Mouse (Mus musculus) ES-Bruce4 (cell line): ENCODE results near the gene Rest.

Experiments
- CTCF ChIP-seq: IDR thresholded peaks from one replicate; pipeline ENCODE4 v1.8.1; 2011; ENCODE audit warnings: low read depth, low read length
- EP300 ChIP-seq: IDR thresholded peaks from 2 replicates; pipeline ENCODE4 v1.6.1; 2011; ENCODE audit warnings: low read depth, low read length; ENCODE audit not compliant: insufficient read depth
- POLR2A ChIP-seq: IDR thresholded peaks from one replicate; pipeline ENCODE4 v1.8.1; 2011; ENCODE audit warnings: low read length; ENCODE audit not compliant: insufficient read depth

DNA sequence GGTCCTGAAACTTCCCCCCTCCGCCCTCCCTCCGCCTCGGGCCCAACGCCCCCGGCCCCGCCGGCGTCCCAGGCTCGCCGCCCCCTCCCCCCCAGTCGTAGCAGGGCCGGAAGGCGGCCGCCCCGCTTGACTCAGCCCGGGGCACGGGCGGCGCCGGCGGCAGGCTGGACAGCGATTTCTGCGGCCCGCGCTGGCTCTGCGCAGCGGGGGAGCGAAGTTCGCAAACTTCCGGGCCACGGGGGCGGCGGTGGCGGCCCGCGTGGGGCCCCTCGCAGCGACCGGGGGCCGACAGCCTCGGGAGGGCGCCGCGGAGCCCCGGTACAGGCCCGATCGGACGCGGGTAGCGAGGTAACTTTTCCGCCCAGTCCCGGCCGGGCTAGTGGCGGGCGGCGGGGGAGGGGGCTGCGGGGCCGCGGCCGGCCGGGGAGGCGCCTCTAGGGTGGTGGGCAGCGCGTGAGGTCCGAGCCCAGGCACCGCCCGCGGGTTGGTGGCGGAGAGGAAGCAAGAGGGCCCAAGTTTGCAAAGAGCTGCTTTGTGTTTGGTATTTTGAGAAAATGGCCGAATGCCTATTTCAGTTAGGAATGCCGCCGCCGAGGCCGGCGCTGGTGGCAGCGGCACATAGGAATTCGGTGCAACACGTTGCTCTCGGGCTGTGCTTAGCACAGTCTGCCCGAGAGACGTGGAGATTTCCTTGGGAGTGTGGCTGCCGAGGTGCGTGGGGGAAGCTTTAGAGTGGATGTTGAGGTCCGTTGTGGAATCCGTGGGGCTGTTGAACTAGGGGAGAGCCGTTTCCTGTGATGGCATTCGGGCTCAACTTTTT, 985 bp downstream of the Rest start:
- TF ChIP-seq CTCF (no peak), POLR2A (no peak), EP300 (0 out of 2 replicates have a peak, but pooled peaks have one; percentile 15)
